Mouse (Mus musculus) stomach, postnatal 0 days (tissue): ENCODE results near the gene Tmem242.

Experiments
- CTCF ChIP-seq: IDR thresholded peaks from 2 replicates; pipeline ENCODE4 v1.5.1; 2016; ENCODE audit warnings: antibody characterized with exemption, low read depth, mild to moderate bottlenecking, moderate library complexity
- EP300 ChIP-seq: optimal IDR thresholded peaks from 2 replicates; pipeline ENCODE3; 2016; ENCODE audit warnings: antibody characterized with exemption

GRCm38 (mm10) chr17:5396213-5396612 is 43.8 kb downstream of the Tmem242 start:
- TF ChIP-seq CTCF (no peak), EP300 (no peak)
